Mouse (Mus musculus) spleen, adult 2 months (tissue): ENCODE results near the gene Cenps. TPM values are rescaled to one million over a fixed set of nuclear protein-coding genes. Genes with fewer than 3 reads are reported as not detected.
A peak's percentile ranks its signal among the peaks of the same experiment; 100 is the strongest.
"Not testable (repeated sequence)": the region's sequence is repeated elsewhere in the genome, so short reads cannot be mapped to it uniquely, and the experiment has no call there.

Experiments used
- DNase-seq, 2 experiments: peaks; one replicate each; pipeline versions ENCODE4 v3.0.0 to v3.0.0-alpha.2; 2012 to 2021; ENCODE audit warnings: low spot score in 2 of 2, low read depth in 1 of 2
- H3K27ac ChIP-seq: fragments of 200-500 bp; 2 replicates; pipeline ENCODE4 v1.5.1; 2012; ENCODE audit warnings: low read length, inconsistent platforms; ENCODE audit not compliant: insufficient read depth
- H3K27me3 ChIP-seq: fragments of 200-500 bp; 2 replicates; pipeline ENCODE4 v1.6.1; 2012; ENCODE audit warnings: mild to moderate bottlenecking, moderate library complexity, low read length, inconsistent platforms; ENCODE audit not compliant: control insufficient read depth, insufficient read depth
- H3K36me3 ChIP-seq: fragments of 200-500 bp; 2 replicates; pipeline ENCODE4 v1.6.1; 2012; ENCODE audit warnings: mild to moderate bottlenecking, low read length, inconsistent platforms; ENCODE audit not compliant: control insufficient read depth, insufficient read depth
- H3K4me1 ChIP-seq: fragments of 200-500 bp; 2 replicates; pipeline ENCODE4 v1.6.1; 2011; ENCODE audit warnings: inconsistent platforms; ENCODE audit not compliant: control insufficient read depth, insufficient read depth, insufficient read length
- H3K4me3 ChIP-seq: fragments of 200-500 bp; 2 replicates; pipeline ENCODE4 v1.5.1; 2011; ENCODE audit warnings: mild to moderate bottlenecking, inconsistent platforms; ENCODE audit not compliant: insufficient read depth, insufficient read length; ENCODE audit errors: extremely low read depth
- CTCF ChIP-seq: fragments of 200-500 bp; IDR thresholded peaks from 2 replicates; pipeline ENCODE4 v1.5.1; 2011; ENCODE audit warnings: mild to moderate bottlenecking, inconsistent platforms; ENCODE audit not compliant: insufficient read depth, insufficient read length, insufficient replicate concordance; ENCODE audit errors: extremely low read depth
- POLR2A ChIP-seq: fragments of 200-500 bp; IDR thresholded peaks from 2 replicates; pipeline ENCODE4 v1.6.1; 2011; ENCODE audit warnings: low read depth, low read length, inconsistent platforms
- WGBS: fragments of 180-500 bp; shearing (Covaris S2); methylation state at CpG from one replicate; pipeline ENCODE4 v1.1.7; 2018; 5-methylcytosine and 5-hydroxymethylcytosine counted together
- polyA plus RNA-seq: library from polyadenylated mRNA; depleted of rRNA; stranded (reverse); fragments of >200 nt; gene quantifications from 2 replicates; pipeline ENCODE4 v1.2.3, GENCODE M21; 2012

The Cenps gene
- polyA plus RNA-seq, 1 experiment, result 4.5 TPM

DNA sequence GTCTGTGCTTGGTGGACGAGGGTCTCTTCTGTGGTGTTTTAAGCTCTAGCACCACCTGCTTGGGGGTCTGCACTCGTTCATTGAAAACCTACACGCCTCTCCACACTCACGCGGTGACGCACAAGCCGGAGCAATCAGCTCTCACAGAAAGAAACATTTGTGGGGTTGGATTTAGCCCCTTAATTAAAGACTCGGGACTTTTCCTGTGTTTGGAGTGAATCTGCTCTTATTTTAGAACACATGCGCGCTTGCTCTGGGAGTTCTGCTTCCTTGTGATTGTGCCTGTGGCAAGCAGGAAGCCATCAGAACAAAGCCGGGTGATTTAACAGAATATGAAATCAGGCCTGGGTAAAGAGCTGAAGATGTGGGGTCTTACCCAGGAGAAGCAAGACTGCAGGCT lies 10.8 kb downstream of the Cenps start, which contains the start of gene Cort:
Gene Cort, minus strand, starts transcription at position 101 of the 400 bp plus-strand sequence.
- 92% methylated on average over 11 of the region's 11 CpGs for WGBS
- Histone ChIP-seq H3K27ac (no peak within 1 kb of the TSS), H3K27me3 (no peaks in the 10 kb centered on the region), H3K36me3 (no peaks in the 10 kb centered on the region), H3K4me1 (no peaks in the 10 kb centered on the region; the same call in 1 of the 2 replicates), H3K4me3 (no peak within 1 kb of the TSS)
- no peak for TF ChIP-seq CTCF
- TF ChIP-seq POLR2A, result no peak
- no peak for DNase-seq

DNA sequence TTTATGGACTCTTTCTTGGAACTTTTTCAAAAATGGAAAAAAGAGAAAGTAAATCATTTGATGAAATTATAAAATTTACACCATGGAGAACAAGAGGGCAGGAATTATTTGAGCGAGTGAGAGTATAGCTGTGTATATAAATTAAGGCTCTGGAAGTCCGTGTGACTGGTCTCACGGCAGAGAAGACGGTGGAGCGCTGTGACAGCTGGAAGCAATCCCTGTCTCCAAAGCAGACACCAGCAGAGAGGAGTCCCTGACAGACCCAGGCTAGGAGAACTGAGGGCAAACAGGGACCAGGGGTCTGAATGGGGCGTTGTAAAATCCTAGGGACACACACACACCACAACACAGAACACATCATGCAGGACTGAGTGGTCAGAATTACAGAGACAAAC lies 11.3 kb downstream of the Cenps start:
- H3K27me3 ChIP-seq, result no peaks in the 10 kb centered on the region
- no peaks in the 10 kb centered on the region for H3K4me1 ChIP-seq
- 95% methylated on average over 6 of the region's 6 CpGs for WGBS
- H3K4me3 ChIP-seq, result no peak overlapping the region
- DNase-seq, result no peak
- no peak overlapping the region for H3K27ac ChIP-seq
- TF ChIP-seq POLR2A (no peak), CTCF (no peak)
- H3K36me3 ChIP-seq, result no peaks in the 10 kb centered on the region

DNA sequence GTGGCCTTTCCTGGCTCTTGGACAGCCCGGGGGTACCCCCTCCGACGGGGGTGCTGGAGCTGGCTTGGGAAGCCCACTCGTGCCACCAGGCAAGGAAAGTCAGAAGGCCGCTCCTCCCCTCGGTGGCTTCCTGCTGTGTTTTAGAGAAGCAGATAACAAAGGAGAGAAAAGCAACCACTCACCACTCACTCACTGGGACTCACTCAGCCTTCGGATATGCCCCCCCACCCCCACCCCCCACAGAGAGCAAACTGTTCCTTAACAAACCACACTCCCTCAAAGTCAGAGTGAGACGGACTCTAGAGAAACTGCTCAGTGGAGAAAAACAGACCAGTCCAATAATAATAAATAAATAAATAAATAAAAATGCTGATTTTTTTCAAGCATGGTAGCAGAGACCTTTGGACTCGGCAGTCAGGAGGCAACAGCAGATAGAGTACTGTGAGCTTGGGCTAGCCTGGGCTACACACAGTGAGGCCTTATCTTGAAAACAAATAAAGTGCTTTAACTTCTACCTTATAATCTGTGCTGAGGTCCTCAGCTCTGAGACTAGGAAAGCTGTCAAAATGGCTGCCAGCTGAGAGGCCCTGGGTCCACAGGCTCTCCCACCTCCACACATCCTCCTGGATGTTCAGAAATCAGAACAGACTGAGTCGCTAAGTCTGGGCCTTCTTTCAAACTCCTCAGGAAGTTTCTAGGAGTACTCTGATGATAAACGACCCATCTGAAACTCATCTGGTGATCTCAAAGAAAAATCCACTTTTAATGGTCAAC lies 11.9 kb downstream of the Cenps start:
- no peak for DNase-seq
- TF ChIP-seq CTCF (no peak), POLR2A (no peak)
- H3K4me1 ChIP-seq, result no peaks in the 10 kb centered on the region
- H3K4me3 ChIP-seq, result no peak overlapping the region
- no peaks in the 10 kb centered on the region for H3K27me3 ChIP-seq
- WGBS, result 81% methylated on average over 11 of the region's 11 CpGs
- no peak overlapping the region for H3K27ac ChIP-seq
- no peaks in the 10 kb centered on the region for H3K36me3 ChIP-seq

DNA sequence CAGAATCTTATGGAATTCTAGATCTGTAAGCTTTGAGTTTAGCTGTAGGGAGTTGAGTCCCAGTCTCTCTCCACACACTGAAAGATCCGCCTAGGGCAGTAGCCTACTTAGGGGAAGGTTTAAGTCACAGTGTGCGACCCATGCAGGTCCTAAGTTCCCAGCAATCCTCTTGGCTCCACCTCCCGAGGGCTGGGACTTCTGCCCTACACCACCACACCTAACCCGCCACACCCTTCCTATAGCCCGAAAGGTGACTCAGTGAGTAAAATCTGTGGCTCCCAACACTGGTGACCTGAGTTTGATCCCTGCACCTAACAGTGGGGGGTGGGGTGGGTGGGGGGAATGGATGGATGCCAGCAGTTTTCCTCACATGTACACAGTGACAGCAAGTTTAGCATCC lies 14.0 kb downstream of the Cenps start:
- no peak overlapping the region for H3K27ac ChIP-seq
- no peak overlapping the region for H3K4me3 ChIP-seq
- H3K4me1 ChIP-seq, result no peaks in the 10 kb centered on the region
- no peak for DNase-seq
- no peaks in the 10 kb centered on the region for H3K36me3 ChIP-seq
- H3K27me3 ChIP-seq, result no peaks in the 10 kb centered on the region
- WGBS, result 75% methylated on average over 5 of the region's 5 CpGs
- no peak for TF ChIP-seq CTCF
- no peak for TF ChIP-seq POLR2A

DNA sequence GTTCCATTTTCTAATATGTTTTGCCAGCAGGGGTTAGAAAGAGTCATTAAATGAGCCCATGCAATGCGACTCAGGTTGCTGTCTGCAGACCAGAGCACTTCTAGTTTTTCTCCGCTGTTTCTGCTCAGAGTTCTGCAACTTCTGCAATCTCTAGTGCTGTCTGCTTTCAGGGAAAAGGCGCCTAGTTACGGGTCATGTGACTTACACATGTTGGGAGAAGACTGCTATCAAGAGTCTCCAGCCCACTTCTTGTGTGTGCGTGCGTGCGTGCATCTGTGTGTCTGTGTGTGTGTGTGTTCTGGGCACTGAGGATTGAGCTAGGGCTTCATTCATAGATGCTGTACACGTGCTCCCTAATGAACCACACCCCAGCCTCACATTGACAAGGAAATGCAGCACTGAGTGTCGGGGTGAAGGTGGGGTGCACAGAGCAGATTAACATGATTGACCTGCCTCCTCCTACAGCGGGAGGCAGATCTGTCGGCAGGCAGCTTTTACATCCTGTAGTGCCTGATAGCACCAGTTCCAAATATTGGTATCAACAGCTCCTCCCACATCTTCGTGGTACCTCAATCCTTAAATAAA lies 17.4 kb downstream of the Cenps start:
- H3K27me3 ChIP-seq, DNase-seq, H3K4me1 ChIP-seq, H3K36me3 ChIP-seq, H3K27ac ChIP-seq, H3K4me3 ChIP-seq: not testable (repeated sequence)
- 42% methylated on average over 12 of the region's 12 CpGs for WGBS

DNA sequence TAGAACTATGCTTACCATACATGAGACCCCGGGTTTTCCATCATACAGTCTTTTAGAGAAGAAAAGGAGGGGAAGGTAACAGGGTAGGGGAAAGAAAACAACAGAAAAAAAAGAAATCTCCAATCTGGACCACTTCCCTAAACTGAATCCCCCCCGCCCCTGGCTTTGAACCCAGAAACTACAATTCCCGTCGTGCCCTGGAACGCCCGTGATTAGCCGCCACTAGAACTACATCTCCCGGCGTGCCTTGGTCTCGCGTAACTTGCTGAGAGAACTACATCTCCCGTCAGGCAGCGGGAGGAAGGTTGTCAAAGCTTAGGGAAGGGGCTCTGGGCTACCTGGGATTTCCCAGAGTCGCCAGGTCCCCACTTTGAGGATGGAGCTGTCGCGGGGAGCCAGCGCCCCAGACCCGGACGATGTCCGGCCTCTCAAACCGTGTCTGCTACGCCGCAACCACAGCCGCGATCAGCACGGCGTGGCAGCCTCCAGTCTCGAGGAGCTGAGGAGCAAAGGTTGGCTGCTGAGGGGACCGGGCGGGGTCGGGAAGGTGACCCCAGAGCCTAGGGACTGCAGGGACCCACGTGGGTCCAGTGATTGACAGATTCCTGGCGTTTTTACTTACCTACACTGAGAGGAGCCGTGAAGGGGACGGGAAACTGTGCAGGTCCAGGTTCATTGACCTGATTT lies 33.4 kb downstream of the Cenps start, which contains the start of gene Dffa:
Gene Dffa, plus strand, starts transcription at position 272 of the 687 bp plus-strand sequence.
- Histone ChIP-seq H3K27me3 (no peaks in the 10 kb centered on the region), H3K4me1 (peaks cover 5% of the 10 kb centered on the region; the same call in 1 of the 2 replicates), H3K36me3 (no peaks in the 10 kb centered on the region), H3K27ac (no peak within 1 kb of the TSS), H3K4me3 (peak within 1 kb of the TSS; percentile 77)
- TF ChIP-seq CTCF, result no peak
- no peak for TF ChIP-seq POLR2A
- under 1% methylated on average over 35 of the region's 35 CpGs for WGBS
- peak; percentile 69 to 93 for DNase-seq
